Mouse (Mus musculus) myocyte (in vitro differentiated cells): ENCODE results near the gene Snrpg.
"Not testable (repeated sequence)": the region's sequence is repeated elsewhere in the genome, so short reads cannot be mapped to it uniquely, and the experiment has no call there.

Source experiments
- POLR2A ChIP-seq: IDR thresholded peaks from one replicate; pipeline ENCODE4 v1.6.1; 2011; ENCODE audit warnings: low read depth, mild to moderate bottlenecking, control low read depth, moderate library complexity; ENCODE audit not compliant: insufficient read length
- POLR2AphosphoS2 ChIP-seq: IDR thresholded peaks from one replicate; pipeline ENCODE4 v1.6.1; 2011; ENCODE audit warnings: low read depth, control low read depth; ENCODE audit not compliant: insufficient read length
- USF1 ChIP-seq: IDR thresholded peaks from one replicate; pipeline ENCODE4 v1.6.1; 2011; ENCODE audit warnings: low read depth, mild to moderate bottlenecking, control low read depth, moderate library complexity

DNA sequence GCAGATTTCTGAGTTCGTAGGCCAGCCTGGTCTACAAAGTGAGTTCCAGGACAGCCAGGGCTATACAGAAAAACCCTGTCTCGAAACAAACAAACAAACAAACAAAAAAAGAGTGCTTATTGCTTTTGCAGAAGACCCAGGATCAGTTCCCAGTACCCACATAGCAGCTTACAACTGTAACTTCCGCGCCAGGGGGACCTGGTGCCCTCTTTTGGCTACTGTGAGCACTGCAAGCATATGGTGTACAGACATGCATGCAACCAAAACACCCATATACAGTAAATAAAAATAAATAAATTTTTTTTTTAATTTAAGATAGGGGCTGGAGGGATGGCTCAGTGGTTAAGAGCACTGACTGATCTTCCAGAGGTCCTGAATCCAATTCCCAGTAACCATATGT lies 34.8 kb upstream of the Snrpg start:
- TF ChIP-seq USF1, POLR2AphosphoS2, POLR2A: not testable (repeated sequence)
